Mouse (Mus musculus) liver, embryonic 12.5 days (tissue): ENCODE results near the gene N4bp1. TPM values are rescaled to one million over a fixed set of nuclear protein-coding genes. Genes with fewer than 3 reads are reported as not detected.

Source experiments
- ATAC-seq: fragments of 200-750 bp; cut with Nextera tagmentation; 2 replicates; pipeline ENCODE4 v1.8.0; 2017; ENCODE audit warnings: moderate number of reproducible peaks, mild to moderate bottlenecking, moderate library complexity
- H3K27ac ChIP-seq: fragments of 300-500 bp; sonication (generic); 2 replicates; pipeline ENCODE4 v1.5.1; 2016; ENCODE audit warnings: mild to moderate bottlenecking
- H3K27me3 ChIP-seq: fragments of 300-500 bp; sonication (generic); replicated peaks from 2 replicates; pipeline ENCODE4 v1.6.1; 2016; ENCODE audit warnings: mild to moderate bottlenecking, moderate library complexity
- H3K36me3 ChIP-seq: fragments of 300-500 bp; sonication (generic); 2 replicates; pipeline ENCODE4 v1.6.1; 2016; ENCODE audit warnings: mild to moderate bottlenecking, moderate library complexity
- H3K4me1 ChIP-seq: fragments of 300-500 bp; sonication (generic); 2 replicates; pipeline ENCODE4 v1.6.1; 2016
- H3K4me2 ChIP-seq: fragments of 300-500 bp; sonication (generic); 2 replicates; pipeline ENCODE4 v1.6.1; 2016; ENCODE audit warnings: mild to moderate bottlenecking, moderate library complexity
- H3K4me3 ChIP-seq: fragments of 300-500 bp; sonication (generic); 2 replicates; pipeline ENCODE4 v1.5.1; 2016; ENCODE audit warnings: mild to moderate bottlenecking, moderate library complexity
- H3K9ac ChIP-seq: fragments of 300-500 bp; sonication (generic); 2 replicates; pipeline ENCODE4 v1.6.1; 2016; ENCODE audit warnings: mild to moderate bottlenecking, moderate library complexity
- H3K9me3 ChIP-seq: fragments of 300-500 bp; sonication (generic); replicated peaks from 2 replicates; pipeline ENCODE4 v1.6.1; 2016; ENCODE audit warnings: mild to moderate bottlenecking, moderate library complexity
- WGBS: fragments of 180-500 bp; shearing (Covaris S2); methylation state at CpG from one replicate; pipeline ENCODE4 v1.1.7; 2016; ENCODE audit not compliant: insufficient replicate concordance; 5-methylcytosine and 5-hydroxymethylcytosine counted together
- polyA plus RNA-seq: library from polyadenylated mRNA; unstranded; fragments of >200 nt; fragmentation: Nextera tagmentation; extraction: Ambion mirVana; gene quantifications from 2 replicates; pipeline ENCODE4 v1.2.1, GENCODE M21; 2016

N4bp1 gene
- polyA plus RNA-seq, 1 experiment from 2014 or later: 5.1 TPM

DNA sequence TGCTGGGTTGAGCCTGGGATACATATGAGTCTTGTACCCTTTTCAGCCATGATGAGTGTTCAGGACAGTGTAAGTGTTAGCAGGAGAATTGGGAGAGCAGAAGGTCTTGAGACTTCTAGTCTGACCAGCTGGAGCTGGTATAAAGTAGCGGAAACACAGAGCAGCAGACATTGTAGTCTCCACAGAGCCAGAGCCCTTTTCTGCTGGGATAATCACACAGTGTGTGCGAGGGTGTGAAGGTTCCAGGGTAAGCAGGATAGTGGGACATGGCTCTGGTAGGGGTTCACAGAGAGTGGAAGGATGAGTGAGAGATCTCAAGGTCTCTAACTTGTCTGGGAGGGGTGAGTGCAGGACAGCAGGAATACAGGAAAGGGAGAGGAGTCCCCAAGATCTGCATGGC is 33.0 kb upstream of the N4bp1 start:
- WGBS: 69% methylated on average over 2 of the region's 2 CpGs
- Histone ChIP-seq H3K4me3 (no peak overlapping the region), H3K27ac (no peak overlapping the region), H3K4me2 (no peak overlapping the region), H3K36me3 (no peaks in the 10 kb centered on the region), H3K4me1 (no peaks in the 10 kb centered on the region), H3K27me3 (0 out of 2 replicates have a peak, but pooled peaks cover 4% of the 10 kb centered on the region), H3K9ac (no peak overlapping the region), H3K9me3 (no peaks in the 10 kb centered on the region)
- ATAC-seq: no peak

DNA sequence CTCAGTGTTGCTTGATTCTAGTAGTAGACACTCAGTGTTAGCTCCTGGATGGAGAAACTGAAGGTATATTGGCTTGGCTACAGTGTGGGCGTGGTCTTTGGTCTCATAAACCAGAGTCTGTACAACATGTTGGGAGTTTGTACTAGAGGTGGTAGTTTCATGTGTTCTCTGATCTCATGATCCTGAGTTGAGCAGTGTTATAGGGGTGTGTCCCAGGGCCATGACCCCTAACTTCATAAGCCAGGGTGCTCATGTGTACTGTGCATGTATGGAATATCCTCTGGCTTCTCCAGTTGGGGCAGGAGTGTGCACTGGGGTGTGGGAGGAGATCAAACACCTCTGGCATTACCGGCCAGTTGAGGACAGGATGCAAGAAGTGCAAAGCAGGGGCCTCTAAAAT is 32.6 kb upstream of the N4bp1 start:
- H3K36me3 ChIP-seq: no peaks in the 10 kb centered on the region
- no peak overlapping the region for H3K27ac ChIP-seq
- H3K4me1 ChIP-seq: no peaks in the 10 kb centered on the region
- H3K9ac ChIP-seq: no peak overlapping the region
- H3K27me3 ChIP-seq: 0 out of 2 replicates have a peak, but pooled peaks cover 4% of the 10 kb centered on the region
- no peak overlapping the region for H3K4me3 ChIP-seq
- no peak overlapping the region for H3K4me2 ChIP-seq
- ATAC-seq: no peak
- H3K9me3 ChIP-seq: no peaks in the 10 kb centered on the region
- 59% methylated on average over 2 of the region's 2 CpGs for WGBS

DNA sequence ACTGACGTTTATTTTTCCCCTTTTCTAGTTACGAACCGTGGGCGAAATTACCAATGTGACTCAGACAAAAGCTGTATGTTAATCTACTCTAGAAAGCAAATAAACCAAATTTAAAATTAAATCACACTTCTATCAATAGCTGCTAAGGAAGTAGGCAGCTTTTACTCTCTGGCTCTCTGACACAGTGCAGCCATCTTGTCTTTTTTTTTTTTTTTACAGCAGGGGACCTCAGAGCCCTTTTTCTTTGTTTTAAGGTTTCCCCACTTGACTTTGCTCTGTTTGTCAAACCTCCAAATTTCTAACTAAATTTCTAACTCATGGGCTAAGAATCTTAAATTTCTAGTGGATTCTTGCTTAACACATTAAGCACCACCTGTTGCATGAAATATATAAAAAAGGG is 31.3 kb upstream of the N4bp1 start:
- no peaks in the 10 kb centered on the region for H3K9me3 ChIP-seq
- H3K4me3 ChIP-seq: no peak overlapping the region
- H3K36me3 ChIP-seq: no peaks in the 10 kb centered on the region
- WGBS: 82% methylated on average over 4 of the region's 4 CpGs
- no peak overlapping the region for H3K27ac ChIP-seq
- H3K9ac ChIP-seq: no peak overlapping the region
- H3K4me1 ChIP-seq: no peaks in the 10 kb centered on the region
- no peak overlapping the region for H3K4me2 ChIP-seq
- ATAC-seq: no peak
- 0 out of 2 replicates have a peak, but pooled peaks cover 4% of the 10 kb centered on the region for H3K27me3 ChIP-seq

DNA sequence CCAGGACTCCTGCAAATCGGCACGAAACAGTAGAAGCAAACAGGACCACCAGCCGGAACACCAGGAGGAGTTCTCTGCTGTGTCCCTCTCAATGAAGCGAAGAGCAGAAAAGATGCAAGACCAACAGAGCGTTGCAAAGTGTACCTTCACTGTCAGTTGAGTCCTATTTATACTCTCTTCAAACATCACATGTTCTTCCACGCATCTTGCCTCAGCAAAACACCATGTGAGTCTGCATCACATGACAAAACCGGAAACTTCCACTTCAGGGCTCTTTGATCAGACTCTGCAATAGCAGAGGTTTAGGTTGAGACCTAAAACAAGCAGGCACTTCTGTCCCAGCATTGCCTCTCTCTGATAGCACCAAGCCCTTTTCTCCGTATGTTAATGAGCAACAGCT is 26.1 kb upstream of the N4bp1 start:
- Histone ChIP-seq H3K9me3 (no peaks in the 10 kb centered on the region), H3K27me3 (no peaks in the 10 kb centered on the region), H3K27ac (no peak overlapping the region), H3K9ac (no peak overlapping the region), H3K4me1 (no peaks in the 10 kb centered on the region), H3K4me3 (no peak overlapping the region), H3K36me3 (no peaks in the 10 kb centered on the region), H3K4me2 (no peak overlapping the region)
- 78% methylated on average over 8 of the region's 8 CpGs for WGBS
- no peak for ATAC-seq

DNA sequence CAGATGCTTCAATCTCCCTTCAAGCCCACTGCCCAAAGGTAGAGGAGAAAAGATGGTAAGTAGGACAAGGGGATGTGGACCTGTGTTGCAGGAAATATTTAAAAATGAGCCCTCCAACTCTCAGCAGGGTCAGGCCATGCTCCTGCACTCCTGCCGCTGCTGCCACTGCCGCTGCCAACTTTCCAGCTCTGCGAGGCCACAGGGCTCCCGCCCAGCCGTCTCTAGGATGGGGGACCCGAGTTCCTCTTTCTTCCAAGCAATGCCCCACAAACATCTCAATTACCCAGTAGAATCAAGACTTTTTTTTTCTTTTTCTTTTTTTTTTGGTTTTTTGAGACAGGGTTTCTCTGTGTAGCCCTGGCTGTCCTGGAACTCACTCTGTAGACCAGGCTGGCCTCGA is 25.2 kb upstream of the N4bp1 start:
- Histone ChIP-seq H3K9me3 (no peaks in the 10 kb centered on the region), H3K27me3 (no peaks in the 10 kb centered on the region), H3K4me1 (no peaks in the 10 kb centered on the region), H3K36me3 (no peaks in the 10 kb centered on the region), H3K4me3 (no peak overlapping the region), H3K4me2 (no peak overlapping the region), H3K27ac (no peak overlapping the region), H3K9ac (no peak overlapping the region)
- WGBS: 64% methylated on average over 7 of the region's 7 CpGs
- no peak for ATAC-seq

DNA sequence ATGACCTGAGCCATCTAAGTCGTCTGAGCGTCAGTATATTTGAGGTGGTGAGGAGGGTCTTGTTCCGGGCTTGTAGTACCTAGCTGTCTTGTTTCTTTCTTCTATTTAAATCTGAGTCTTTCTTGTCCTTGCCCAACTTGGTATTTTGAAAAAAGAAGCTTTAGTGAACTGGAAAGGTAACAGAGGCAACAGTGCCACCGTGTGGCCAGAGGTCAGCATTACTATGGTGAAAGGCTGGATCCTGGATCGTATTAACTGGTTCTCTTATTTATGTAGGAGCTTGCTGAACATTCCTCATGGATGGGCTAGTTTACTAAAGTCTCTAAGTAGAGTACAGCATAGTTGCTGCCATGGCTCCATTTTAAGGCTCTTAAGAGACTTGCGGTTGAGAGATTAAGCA is 23.5 kb upstream of the N4bp1 start:
- no peak for ATAC-seq
- H3K27me3 ChIP-seq: peaks cover 8% of the 10 kb centered on the region
- no peak overlapping the region for H3K27ac ChIP-seq
- H3K4me1 ChIP-seq: no peaks in the 10 kb centered on the region
- H3K9ac ChIP-seq: no peak overlapping the region
- no peak overlapping the region for H3K4me2 ChIP-seq
- WGBS: 16% methylated on average over 6 of the region's 6 CpGs
- no peak overlapping the region for H3K4me3 ChIP-seq
- no peaks in the 10 kb centered on the region for H3K9me3 ChIP-seq
- H3K36me3 ChIP-seq: no peaks in the 10 kb centered on the region

DNA sequence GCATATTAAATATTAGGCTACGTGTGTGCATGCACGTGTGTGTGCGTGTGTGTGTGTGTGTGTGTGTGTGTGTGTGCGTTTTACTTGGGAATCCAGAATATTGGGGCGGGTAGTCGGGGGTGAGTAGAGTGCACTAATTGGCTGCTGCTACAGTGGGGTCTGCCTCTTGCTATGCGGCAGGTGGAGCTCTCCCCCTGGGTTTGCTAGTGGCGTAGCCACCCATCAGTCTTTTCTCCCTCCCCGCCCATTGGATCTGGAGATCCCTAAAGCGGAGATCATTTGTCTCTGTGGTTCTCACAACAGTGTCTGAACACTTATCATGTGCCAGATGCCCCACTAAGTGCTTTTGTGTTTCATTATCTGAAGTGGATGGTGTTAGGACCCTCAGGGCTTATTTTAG is 19.9 kb upstream of the N4bp1 start:
- peaks cover 8% of the 10 kb centered on the region for H3K27me3 ChIP-seq
- no peak overlapping the region for H3K4me2 ChIP-seq
- H3K4me1 ChIP-seq: peaks cover 3% of the 10 kb centered on the region; the same call in 1 of the 2 replicates
- H3K4me3 ChIP-seq: no peak overlapping the region
- no peak overlapping the region for H3K9ac ChIP-seq
- ATAC-seq: no peak
- no peaks in the 10 kb centered on the region for H3K9me3 ChIP-seq
- no peaks in the 10 kb centered on the region for H3K36me3 ChIP-seq
- H3K27ac ChIP-seq: no peak overlapping the region
- 73% methylated on average over 10 of the region's 10 CpGs for WGBS

DNA sequence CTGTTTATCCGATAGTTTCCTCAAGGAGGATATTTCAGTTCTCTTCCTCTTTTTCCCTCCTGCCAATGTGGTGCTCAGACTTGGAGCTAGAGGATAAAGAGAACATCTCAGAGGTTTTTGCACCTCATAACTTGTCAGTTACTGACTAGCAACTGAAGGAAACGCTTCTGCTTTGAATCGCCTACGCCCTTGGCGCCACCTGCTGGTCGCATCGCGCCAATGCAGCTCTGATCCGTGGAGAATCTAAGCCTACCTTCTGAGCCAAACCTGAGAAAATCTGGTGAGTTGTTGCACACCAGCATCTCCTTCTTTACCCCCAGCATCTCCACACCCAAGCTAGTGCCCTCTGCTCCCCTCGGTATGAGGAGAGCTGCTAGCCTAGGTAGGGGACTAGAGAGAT is 18.0 kb upstream of the N4bp1 start:
- Histone ChIP-seq H3K4me3 (no peak overlapping the region), H3K27me3 (peaks cover 8% of the 10 kb centered on the region), H3K27ac (no peak overlapping the region), H3K9me3 (no peaks in the 10 kb centered on the region), H3K9ac (no peak overlapping the region), H3K36me3 (no peaks in the 10 kb centered on the region), H3K4me1 (peaks cover 8% of the 10 kb centered on the region), H3K4me2 (no peak overlapping the region)
- ATAC-seq: no peak
- 4% methylated on average over 10 of the region's 10 CpGs for WGBS

DNA sequence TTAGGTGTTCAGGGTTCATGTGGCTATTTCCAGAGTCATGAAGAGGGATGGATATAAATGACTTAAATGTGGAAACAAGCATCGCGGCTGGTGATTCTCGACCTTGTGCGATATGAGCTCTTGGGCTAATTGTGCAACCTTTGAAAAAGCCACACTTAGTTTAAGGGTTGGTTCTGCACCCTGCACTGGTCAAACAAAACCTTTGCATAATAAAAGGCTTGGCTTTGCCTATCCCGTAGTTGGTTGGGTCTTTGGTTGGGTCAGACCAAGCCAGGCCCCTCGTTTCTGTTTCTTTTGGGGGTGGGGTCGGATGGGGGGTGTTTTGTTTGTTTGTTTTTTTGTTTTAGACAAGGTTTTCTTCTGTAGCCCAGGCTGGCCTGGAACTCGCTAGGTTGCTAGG is 17.6 kb upstream of the N4bp1 start:
- Histone ChIP-seq H3K9me3 (no peaks in the 10 kb centered on the region), H3K4me3 (no peak overlapping the region)

DNA sequence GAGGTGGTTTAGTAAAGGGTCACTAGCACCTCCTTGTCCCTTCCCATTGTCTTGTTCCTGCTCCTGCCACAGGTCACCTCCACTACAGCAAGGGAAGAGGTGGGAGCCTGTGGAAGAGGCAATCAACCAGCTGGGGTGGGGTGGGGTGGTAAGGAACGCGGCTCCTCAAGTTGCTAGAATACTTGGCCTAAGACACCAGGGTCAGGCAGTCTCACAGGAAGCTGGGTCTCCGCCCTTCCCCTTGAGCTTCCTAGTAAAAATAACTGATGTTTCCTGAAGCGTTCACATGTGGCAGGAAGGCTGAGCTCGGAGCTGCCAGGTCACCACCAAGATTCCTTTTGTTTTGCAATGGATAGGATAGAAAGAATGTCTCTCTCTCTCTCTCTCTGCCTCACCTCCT is 16.9 kb upstream of the N4bp1 start:
- no peaks in the 10 kb centered on the region for H3K9me3 ChIP-seq

More for the DNA sequence above, 17.6 kb upstream of the N4bp1 start:
- no peaks in the 10 kb centered on the region for H3K36me3 ChIP-seq
- 64% methylated on average over 8 of the region's 8 CpGs for WGBS
- H3K4me2 ChIP-seq: no peak overlapping the region
- peaks cover 8% of the 10 kb centered on the region for H3K27me3 ChIP-seq
- ATAC-seq: no peak
- no peak overlapping the region for H3K9ac ChIP-seq
- peaks cover 13% of the 10 kb centered on the region for H3K4me1 ChIP-seq
- H3K27ac ChIP-seq: no peak overlapping the region

DNA sequence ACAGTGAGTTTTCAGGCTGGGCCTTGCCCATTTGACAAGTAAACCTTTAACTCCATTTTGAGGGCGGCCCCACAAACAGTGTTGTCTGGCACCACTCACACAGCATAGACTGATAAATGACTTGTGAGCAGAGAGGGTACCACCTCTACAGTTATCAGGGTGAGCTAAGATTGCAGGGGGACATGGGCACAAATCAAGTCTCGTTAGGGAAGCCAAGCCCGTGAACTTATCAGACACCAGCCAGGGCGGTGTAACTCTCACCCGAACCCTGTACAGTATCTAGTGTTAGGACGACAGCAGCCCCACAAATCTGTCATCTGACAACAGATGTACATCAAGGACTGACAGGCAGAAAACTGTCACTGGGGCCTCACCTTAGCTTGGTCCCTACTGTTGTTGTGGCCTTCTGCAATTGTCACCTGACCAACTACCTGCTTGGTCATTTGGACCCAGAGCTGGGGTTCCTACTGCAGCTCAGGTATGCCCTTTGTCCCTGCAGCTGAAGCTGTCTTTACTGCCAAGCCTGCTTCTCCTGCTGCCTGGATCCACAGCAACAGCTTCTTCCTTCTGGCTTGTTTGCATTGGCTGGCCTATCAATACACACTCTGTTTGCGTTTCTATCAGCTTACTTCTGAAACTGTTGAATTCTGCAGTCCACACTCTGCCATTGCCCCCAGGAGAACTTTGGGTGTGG is 12.8 kb upstream of the N4bp1 start:
- Histone ChIP-seq H3K9me3 (no peaks in the 10 kb centered on the region), H3K27ac (no peak overlapping the region), H3K4me1 (peaks cover 18% of the 10 kb centered on the region), H3K36me3 (no peaks in the 10 kb centered on the region), H3K9ac (no peak overlapping the region), H3K4me2 (no peak overlapping the region), H3K27me3 (no peaks in the 10 kb centered on the region; the same call in 1 of the 2 replicates), H3K4me3 (no peak overlapping the region)
- peak; percentile 79 for ATAC-seq
- 16% methylated on average over 7 of the region's 7 CpGs for WGBS

More for the DNA sequence above, 16.9 kb upstream of the N4bp1 start:
- no peak overlapping the region for H3K9ac ChIP-seq
- no peak overlapping the region for H3K27ac ChIP-seq
- H3K4me1 ChIP-seq: peaks cover 18% of the 10 kb centered on the region
- H3K4me2 ChIP-seq: no peak overlapping the region
- 18% methylated on average over 5 of the region's 5 CpGs for WGBS
- no peak overlapping the region for H3K4me3 ChIP-seq
- no peak for ATAC-seq
- H3K27me3 ChIP-seq: peaks cover 8% of the 10 kb centered on the region
- H3K36me3 ChIP-seq: no peaks in the 10 kb centered on the region

DNA sequence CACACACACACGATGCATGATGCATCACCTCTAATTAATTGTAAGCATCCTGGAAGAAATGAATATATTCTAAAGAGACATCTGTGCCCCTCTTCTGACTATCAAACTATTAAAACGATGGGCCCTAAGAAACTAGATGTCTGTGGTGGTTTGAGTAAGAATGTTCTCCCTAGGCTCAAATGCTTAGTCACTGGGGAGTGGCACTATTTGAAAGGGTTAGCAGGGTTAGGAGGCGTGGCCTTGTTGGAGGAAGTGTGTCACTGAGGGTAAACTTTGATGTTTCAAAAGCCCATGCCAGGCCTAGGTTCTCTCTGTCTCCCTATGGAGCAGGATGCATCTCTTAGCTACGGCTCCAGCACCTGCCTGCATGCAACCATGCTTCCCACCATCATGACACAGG is 10.3 kb upstream of the N4bp1 start:
- no peaks in the 10 kb centered on the region for H3K36me3 ChIP-seq

More for the DNA sequence above, 10.3 kb upstream of the N4bp1 start:
- no peaks in the 10 kb centered on the region for H3K9me3 ChIP-seq
- no peaks in the 10 kb centered on the region; the same call in 1 of the 2 replicates for H3K27me3 ChIP-seq
- H3K9ac ChIP-seq: no peak overlapping the region
- H3K4me1 ChIP-seq: peaks cover 15% of the 10 kb centered on the region
- H3K27ac ChIP-seq: no peak overlapping the region
- H3K4me3 ChIP-seq: no peak overlapping the region
- 76% methylated on average over 4 of the region's 4 CpGs for WGBS
- H3K4me2 ChIP-seq: no peak overlapping the region
- ATAC-seq: no peak
